Mouse (Mus musculus) CH12.LX (cell line): Measurements from ENCODE around the gene Lrrc3c. TPM values are rescaled to one million over a fixed set of nuclear protein-coding genes. Genes with fewer than 3 reads are reported as not detected.
A peak's percentile ranks its signal among the peaks of the same experiment; 100 is the strongest.

Experiments
- DNase-seq: peaks from one replicate; pipeline ENCODE4 v3.0.0-alpha.2; 2013; ENCODE audit errors: extremely low read depth
- H3K27ac ChIP-seq: 2 replicates; pipeline ENCODE4 v1.5.1; 2012; ENCODE audit warnings: low read depth, mild to moderate bottlenecking, control low read depth, moderate library complexity; ENCODE audit not compliant: insufficient read depth
- H3K27me3 ChIP-seq: replicated peaks from 2 replicates; pipeline ENCODE3; 2012; ENCODE audit warnings: inconsistent platforms
- H3K36me3 ChIP-seq, 2 experiments: replicated peaks in 1 of 2; 2 replicates each; pipeline versions ENCODE3 to v1.6.1; 2012; ENCODE audit warnings: inconsistent platforms in 1 of 2, low read length in 1 of 2, mild to moderate bottlenecking in 1 of 2, mixed read lengths in 1 of 2, moderate library complexity in 1 of 2; ENCODE audit not compliant: control insufficient read depth in 1 of 2, insufficient read depth in 1 of 2
- H3K4me1 ChIP-seq, 2 experiments: 2 replicates each; pipeline ENCODE4 v1.6.1; 2012; ENCODE audit warnings: inconsistent platforms in 1 of 2, moderate library complexity in 1 of 2; ENCODE audit not compliant: insufficient read depth in 2 of 2, control insufficient read depth in 1 of 2
- H3K4me2 ChIP-seq: 2 replicates; pipeline ENCODE4 v1.6.1; 2012; ENCODE audit warnings: low read depth, mild to moderate bottlenecking, control low read depth; ENCODE audit not compliant: poor library complexity, insufficient read depth, severe bottlenecking
- H3K4me3 ChIP-seq, 3 experiments: fragments of 150-350 bp in 1 of 3; sonication (generic) in 1 of 3; replicated peaks in 1 of 3; 2 replicates each; pipeline versions ENCODE3 to v1.5.1; 2011 to 2012; ENCODE audit warnings: low read depth in 2 of 3, low read length in 2 of 3, mild to moderate bottlenecking in 2 of 3, moderate library complexity in 2 of 3, control low read depth in 1 of 3, improper control_type of control experiment in 1 of 3, inconsistent platforms in 1 of 3, mixed read lengths in 1 of 3; ENCODE audit not compliant: poor library complexity in 1 of 3
- H3K79me2 ChIP-seq: replicated peaks from 2 replicates; pipeline ENCODE4 v1.6.1; 2012; ENCODE audit warnings: mild to moderate bottlenecking, moderate library complexity; ENCODE audit not compliant: control insufficient read depth, poor library complexity, insufficient read depth, severe bottlenecking; ENCODE audit errors: extremely low read depth
- H3K9ac ChIP-seq: 2 replicates; pipeline ENCODE4 v1.6.1; 2012; ENCODE audit warnings: low read depth, mild to moderate bottlenecking, control low read depth, moderate library complexity; ENCODE audit not compliant: insufficient read depth
- H3K9me3 ChIP-seq: replicated peaks from 2 replicates; pipeline ENCODE3; 2012; ENCODE audit warnings: low read length, inconsistent platforms, mixed read lengths
- BHLHE40 ChIP-seq: IDR thresholded peaks from 2 replicates; pipeline ENCODE4 v1.6.1; 2011; ENCODE audit warnings: mild to moderate bottlenecking, low read depth, low read length, improper control_type of control experiment
- CHD1 ChIP-seq: IDR thresholded peaks from 2 replicates; pipeline ENCODE4 v1.6.1; 2012; ENCODE audit warnings: low read depth, low read length, improper control_type of control experiment, inconsistent platforms
- CHD2 ChIP-seq: IDR thresholded peaks from 2 replicates; pipeline ENCODE4 v1.6.1; 2011; ENCODE audit warnings: low read length, improper control_type of control experiment
- CTCF ChIP-seq, 2 experiments: IDR thresholded peaks in 1 of 2; conservative IDR thresholded peaks in 1 of 2; 2 replicates each; pipeline ENCODE4 v1.5.1; 2011 to 2012; ENCODE audit warnings: low read depth in 2 of 2, low read length in 2 of 2, improper control_type of control experiment in 1 of 2, inconsistent platforms in 1 of 2, mild to moderate bottlenecking in 1 of 2, moderate library complexity in 1 of 2
- E2F4 ChIP-seq: IDR thresholded peaks from 2 replicates; pipeline ENCODE4 v1.6.1; 2011; ENCODE audit warnings: low read depth, low read length, improper control_type of control experiment; ENCODE audit not compliant: insufficient replicate concordance
- ELF1 ChIP-seq: IDR thresholded peaks from 2 replicates; pipeline ENCODE4 v1.6.1; 2014; ENCODE audit warnings: low read depth, mild to moderate bottlenecking, inconsistent platforms, low read length, improper control_type of control experiment
- EP300 ChIP-seq: IDR thresholded peaks from 2 replicates; pipeline ENCODE4 v1.6.1; 2011; ENCODE audit warnings: low read length, improper control_type of control experiment
- ETS1 ChIP-seq: conservative IDR thresholded peaks from 2 replicates; pipeline ENCODE4 v1.6.1; 2012; ENCODE audit warnings: low read depth, mild to moderate bottlenecking, inconsistent platforms, low read length, improper control_type of control experiment, moderate library complexity
- GABPA ChIP-seq: IDR thresholded peaks from 2 replicates; pipeline ENCODE4 v1.6.1; 2012; ENCODE audit warnings: low read depth, low read length, improper control_type of control experiment, inconsistent platforms; ENCODE audit not compliant: insufficient replicate concordance
- HCFC1 ChIP-seq: IDR thresholded peaks from 2 replicates; pipeline ENCODE4 v1.6.1; 2012; ENCODE audit warnings: low read depth, mild to moderate bottlenecking, inconsistent platforms, low read length, improper control_type of control experiment
- IRF4 ChIP-seq: IDR thresholded peaks from 2 replicates; pipeline ENCODE4 v1.6.1; 2014; ENCODE audit warnings: low read depth, mild to moderate bottlenecking, inconsistent platforms, low read length, improper control_type of control experiment
- JUN ChIP-seq: IDR thresholded peaks from 2 replicates; pipeline ENCODE4 v1.6.1; 2011; ENCODE audit warnings: low read depth, mild to moderate bottlenecking, low read length, improper control_type of control experiment, moderate library complexity; ENCODE audit not compliant: insufficient read depth
- JUND ChIP-seq: conservative IDR thresholded peaks from 2 replicates; pipeline ENCODE4 v1.6.1; 2011; ENCODE audit warnings: low read depth, low read length, improper control_type of control experiment
- KAT2A ChIP-seq: IDR thresholded peaks from 2 replicates; pipeline ENCODE4 v1.6.1; 2012; ENCODE audit warnings: low read length, improper control_type of control experiment, inconsistent platforms; ENCODE audit not compliant: insufficient replicate concordance
- MAFK ChIP-seq: IDR thresholded peaks from 2 replicates; pipeline ENCODE4 v1.6.1; 2011; ENCODE audit warnings: low read length, improper control_type of control experiment; ENCODE audit not compliant: insufficient replicate concordance
- MAX ChIP-seq: IDR thresholded peaks from 2 replicates; pipeline ENCODE4 v1.6.1; 2011; ENCODE audit warnings: low read length, improper control_type of control experiment
- MAZ ChIP-seq: IDR thresholded peaks from 2 replicates; pipeline ENCODE4 v1.6.1; 2012; ENCODE audit warnings: low read depth, mild to moderate bottlenecking, inconsistent platforms, low read length, improper control_type of control experiment, moderate library complexity
- MEF2A ChIP-seq: IDR thresholded peaks from 2 replicates; pipeline ENCODE4 v1.6.1; 2014; ENCODE audit warnings: low read depth, mild to moderate bottlenecking, inconsistent platforms, low read length, improper control_type of control experiment, borderline replicate concordance
- MXI1 ChIP-seq: IDR thresholded peaks from 2 replicates; pipeline ENCODE4 v1.6.1; 2011; ENCODE audit warnings: mild to moderate bottlenecking, low read depth, low read length, improper control_type of control experiment
- MYC ChIP-seq: IDR thresholded peaks from 2 replicates; pipeline ENCODE4 v1.6.1; 2011; ENCODE audit warnings: low read depth, mild to moderate bottlenecking, improper control_type of control experiment, low read length
- NELFE ChIP-seq: IDR thresholded peaks from 2 replicates; pipeline ENCODE4 v1.6.1; 2011; ENCODE audit warnings: low read depth, low read length, improper control_type of control experiment
- NRF1 ChIP-seq: IDR thresholded peaks from 2 replicates; pipeline ENCODE4 v1.6.1; 2014; ENCODE audit warnings: low read depth, mild to moderate bottlenecking, inconsistent platforms, low read length, improper control_type of control experiment, moderate library complexity
- PAX5 ChIP-seq: IDR thresholded peaks from 2 replicates; pipeline ENCODE4 v1.6.1; 2012; ENCODE audit warnings: low read length, inconsistent platforms, mixed read lengths
- POLR2A ChIP-seq: IDR thresholded peaks from 2 replicates; pipeline ENCODE4 v1.6.1; 2011; ENCODE audit warnings: low read depth, mild to moderate bottlenecking, improper control_type of control experiment, low read length
- POLR2AphosphoS2 ChIP-seq: IDR thresholded peaks from 2 replicates; pipeline ENCODE4 v1.6.1; 2011; ENCODE audit warnings: low read depth, low read length, improper control_type of control experiment
- RAD21 ChIP-seq: IDR thresholded peaks from 2 replicates; pipeline ENCODE4 v1.6.1; 2011; ENCODE audit warnings: low read depth, mild to moderate bottlenecking, low read length, improper control_type of control experiment, moderate library complexity
- RCOR1 ChIP-seq: conservative IDR thresholded peaks from 2 replicates; pipeline ENCODE4 v1.6.1; 2012; ENCODE audit warnings: low read depth, mild to moderate bottlenecking, inconsistent platforms, low read length, improper control_type of control experiment
- SIN3A ChIP-seq: IDR thresholded peaks from 2 replicates; pipeline ENCODE4 v1.6.1; 2012; ENCODE audit warnings: low read length, improper control_type of control experiment, inconsistent platforms
- SMC3 ChIP-seq: IDR thresholded peaks from 2 replicates; pipeline ENCODE4 v1.6.1; 2011; ENCODE audit warnings: low read depth, low read length, improper control_type of control experiment
- TBP ChIP-seq: conservative IDR thresholded peaks from 2 replicates; pipeline ENCODE4 v1.6.1; 2011; ENCODE audit warnings: low read depth, low read length, improper control_type of control experiment
- TCF12 ChIP-seq: IDR thresholded peaks from 2 replicates; pipeline ENCODE4 v1.6.1; 2014; ENCODE audit warnings: low read depth, mild to moderate bottlenecking, inconsistent platforms, low read length, improper control_type of control experiment
- UBTF ChIP-seq: IDR thresholded peaks from 2 replicates; pipeline ENCODE4 v1.6.1; 2012; ENCODE audit warnings: low read depth, mild to moderate bottlenecking, inconsistent platforms, low read length, improper control_type of control experiment, moderate library complexity
- USF1 ChIP-seq: IDR thresholded peaks from 2 replicates; pipeline ENCODE4 v1.6.1; 2014; ENCODE audit warnings: low read depth, mild to moderate bottlenecking, inconsistent platforms, low read length, improper control_type of control experiment
- USF2 ChIP-seq: conservative IDR thresholded peaks from 2 replicates; pipeline ENCODE4 v1.6.1; 2011; ENCODE audit warnings: low read depth, low read length, improper control_type of control experiment
- ZC3H11A ChIP-seq: IDR thresholded peaks from 2 replicates; pipeline ENCODE4 v1.6.1; 2012; ENCODE audit warnings: low read depth, mild to moderate bottlenecking, inconsistent platforms, low read length, improper control_type of control experiment
- ZKSCAN1 ChIP-seq: IDR thresholded peaks from 2 replicates; pipeline ENCODE4 v1.6.1; 2012; ENCODE audit warnings: low read depth, inconsistent platforms, low read length, improper control_type of control experiment, borderline replicate concordance
- ZMIZ1 ChIP-seq: IDR thresholded peaks from 2 replicates; pipeline ENCODE4 v1.6.1; 2012; ENCODE audit warnings: low read depth, mild to moderate bottlenecking, inconsistent platforms, low read length, improper control_type of control experiment
- ZNF384 ChIP-seq: IDR thresholded peaks from 2 replicates; pipeline ENCODE4 v1.6.1; 2012; ENCODE audit warnings: low read depth, low read length, improper control_type of control experiment, inconsistent platforms
- dilution Hi-C: fragments of 300-500 bp; cut with MboI; formaldehyde crosslinking; loops from 2 replicates; pipeline ENCODE4 v1.14.3; 2020; ENCODE audit warnings: low sequenced_read_pairs; ENCODE audit not compliant: extremely low pct_unique_long_range_greater_than_20kb, extremely low pct_ligation_motif_present
- in situ Hi-C: fragments of 300-500 bp; cut with MboI; formaldehyde crosslinking; loops from 3 replicates; pipeline ENCODE4 v1.14.3; 2019; ENCODE audit warnings: low sequenced_read_pairs, low pct_ligation_motif_present, low pct_unique_long_range_greater_than_20kb, mixed read lengths
- polyA plus RNA-seq: library from polyadenylated mRNA; unstranded; fragments of >175 nt; gene quantifications from 2 replicates; pipeline ENCODE4 v1.2.1, GENCODE M21; 2012; ENCODE audit warnings: low read depth; ENCODE audit not compliant: insufficient read length
- total RNA-seq, 2 experiments: library from RNA; depleted of rRNA; stranded (reverse); fragments of 300-350 nt in 1 of 2; fragments of >200 nt in 1 of 2; gene quantifications; 2 replicates each; pipeline ENCODE4 v1.2.3; 2012 to 2014

Lrrc3c gene
- total and polyA plus RNA-seq, 3 experiments = not detected

DNA sequence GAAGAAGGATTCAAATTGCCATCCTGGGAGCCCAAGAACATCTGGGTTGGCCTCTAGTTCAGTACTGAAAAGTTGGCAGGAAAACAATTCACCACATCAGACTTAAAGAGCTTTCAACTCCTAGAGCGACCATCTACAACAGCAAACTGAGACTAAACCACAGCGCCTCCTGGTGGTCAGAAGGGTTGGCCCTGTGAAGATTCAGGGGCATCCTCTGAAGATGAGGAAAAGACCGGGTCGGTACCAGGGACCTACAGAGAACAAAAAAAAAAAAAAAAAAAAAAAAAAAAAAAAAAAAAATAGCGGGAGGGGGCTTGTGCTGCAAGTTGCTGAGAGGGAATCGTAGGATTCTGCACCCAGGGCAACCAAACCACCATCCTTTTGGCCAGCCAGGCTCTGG, 728 bp upstream of the Lrrc3c start:
- H3K9ac ChIP-seq = 0 out of 2 replicates have a peak overlapping the region, but pooled peaks have one; percentile 12
- peaks cover 51% of the 10 kb centered on the region for H3K27me3 ChIP-seq
- H3K36me3 ChIP-seq = no peaks in the 10 kb centered on the region
- no peak for TF ChIP-seq NRF1
- TF ChIP-seq ZMIZ1 = no peak
- TF ChIP-seq KAT2A = no peak
- TF ChIP-seq POLR2AphosphoS2 = no peak
- peak; percentile 97 for TF ChIP-seq SMC3
- peak; percentile 33; the same call in 1 of the 2 replicates for TF ChIP-seq MYC
- TF ChIP-seq ZC3H11A = peak; percentile 84
- TF ChIP-seq POLR2A = no peak
- TF ChIP-seq USF1 = no peak
- TF ChIP-seq MEF2A = peak; percentile 29; the same call in 1 of the 2 replicates
- no peak for TF ChIP-seq TCF12
- no peak for TF ChIP-seq TBP
- TF ChIP-seq JUND = no peak
- peak; percentile 83 for TF ChIP-seq ZNF384
- TF ChIP-seq USF2 = no peak
- TF ChIP-seq MAZ = peak; percentile 61; the same call in 1 of the 2 replicates
- no peak for TF ChIP-seq CHD2
- TF ChIP-seq MAFK = no peak
- no peak for TF ChIP-seq E2F4
- TF ChIP-seq ELF1 = peak; percentile 29; the same call in 1 of the 2 replicates
- TF ChIP-seq JUN = no peak
- TF ChIP-seq UBTF = no peak
- TF ChIP-seq BHLHE40 = no peak
- TF ChIP-seq CTCF (conservative IDR thresholded peaks at IDR 0.05 in 1 of 2, IDR thresholded peaks at IDR 0.05 in 1 of 2; ENCODE audit: low read depth in 2 of 2, low read length in 2 of 2) = peak; percentile 91 to 98
- TF ChIP-seq PAX5 = no peak
- no peak for TF ChIP-seq MXI1
- TF ChIP-seq ETS1 = no peak
- no peak for TF ChIP-seq ZKSCAN1
- TF ChIP-seq MAX = no peak
- TF ChIP-seq GABPA = no peak
- no peak for TF ChIP-seq EP300
- peak; percentile 78 for TF ChIP-seq IRF4
- TF ChIP-seq HCFC1 = peak; percentile 58
- no peak for TF ChIP-seq CHD1
- peak; percentile 33; the same call in 1 of the 2 replicates for TF ChIP-seq RCOR1
- no peak; the same call in 1 of the 2 replicates for TF ChIP-seq NELFE
- TF ChIP-seq RAD21 = peak; percentile 85
- TF ChIP-seq SIN3A = no peak
- no peaks in the 10 kb centered on the region for H3K9me3 ChIP-seq
- H3K4me3 ChIP-seq = no peak overlapping the region
- in situ Hi-C loops (no loop called here), dilution Hi-C loops (no loop called here)
- H3K4me1 ChIP-seq = peaks cover 14 to 32% of the 10 kb centered on the region in 2 experiments
- H3K4me2 ChIP-seq = peak overlapping the region; percentile 30; the same call in 1 of the 2 replicates
- DNase-seq = peak; percentile 94
- H3K79me2 ChIP-seq = no peaks in the 10 kb centered on the region
- H3K27ac ChIP-seq = no peak overlapping the region
